Mouse (Mus musculus) brain, embryonic 14.5 days (tissue): ENCODE results near the gene Clec2g.

Experiments
- CTCF ChIP-seq: fragments of 200-500 bp; IDR thresholded peaks from 2 replicates; pipeline ENCODE4 v1.5.1; 2012; ENCODE audit warnings: inconsistent platforms, mild to moderate bottlenecking, moderate library complexity, borderline replicate concordance; ENCODE audit not compliant: insufficient read depth, insufficient read length; ENCODE audit errors: extremely low read depth
- POLR2A ChIP-seq: fragments of 200-500 bp; IDR thresholded peaks from 2 replicates; pipeline ENCODE4 v1.6.1; 2012; ENCODE audit warnings: mild to moderate bottlenecking, inconsistent platforms, borderline replicate concordance; ENCODE audit not compliant: poor library complexity, insufficient read depth, insufficient read length, severe bottlenecking; ENCODE audit errors: extremely low read depth

DNA sequence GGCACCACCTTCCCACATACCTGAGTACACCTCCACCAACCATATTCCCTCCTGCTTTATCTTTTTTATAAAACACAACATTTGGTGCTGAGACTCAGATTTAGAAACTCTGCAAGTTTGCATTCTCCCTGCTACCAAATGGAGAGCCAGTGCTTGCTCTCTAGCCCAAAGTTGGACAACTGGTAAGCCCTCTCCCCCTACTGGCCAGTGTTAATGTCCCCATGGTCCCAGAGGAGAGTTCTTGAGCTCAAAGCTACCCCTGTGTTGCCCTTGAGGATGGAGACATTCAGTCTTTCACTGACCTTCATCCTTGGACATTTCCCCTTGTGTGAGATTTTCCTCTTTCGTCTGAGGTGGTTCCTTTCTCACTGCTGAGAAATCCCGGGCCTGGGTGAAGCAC is 34.1 kb upstream of the Clec2g start:
- TF ChIP-seq CTCF (no peak), POLR2A (no peak)
